Mouse (Mus musculus): ENCODE data around the gene Ppp1r35. TPM values are rescaled to one million over a fixed set of nuclear protein-coding genes. Genes with fewer than 3 reads are reported as not detected.
A peak's percentile ranks its signal among the peaks of the same experiment; 100 is the strongest.
"Not testable (repeated sequence)": the region's sequence is repeated elsewhere in the genome, so short reads cannot be mapped to it uniquely, and the experiment has no call there.

Ppp1r35 gene
- total RNA-seq, 2 experiments from 2014 or later: 10.7 to 12.3 TPM

- peak in 1 of 2 experiments; percentile 34 for DNase-seq
- intact Hi-C loops (cut with DNase I): no loop called here
Observed at GRCm38 (mm10) chr5:137749196-137749836, 29.3 kb upstream of the Ppp1r35 start.

GRCm38 (mm10) chr5:137750212-137750611 is 28.4 kb upstream of the Ppp1r35 start:
- intact Hi-C loops (cut with DNase I); DNase-seq: not testable (repeated sequence)

GRCm38 (mm10) chr5:137751221-137751887 is 27.3 kb upstream of the Ppp1r35 start:
- peak in 1 of 2 experiments; percentile 28 for DNase-seq
- intact Hi-C loops (cut with DNase I): no loop called here

GRCm38 (mm10) chr5:137751988-137752387 is 26.7 kb upstream of the Ppp1r35 start:
- DNase-seq: no peak
- intact Hi-C loops (cut with DNase I): no loop called here

GRCm38 (mm10) chr5:137753111-137753832 is 25.4 kb upstream of the Ppp1r35 start:
- intact Hi-C loops (cut with DNase I): no loop called here
- peak; percentile 32 to 40 for DNase-seq

- intact Hi-C loops (cut with DNase I): loop anchor here (5.0 kb wide), 1 partner anchor 168 kb away; no protein-coding TSS in a partner anchor
- no peak for DNase-seq
Observed at GRCm38 (mm10) chr5:137755425-137755824, 23.2 kb upstream of the Ppp1r35 start.

GRCm38 (mm10) chr5:137756106-137756505 is 22.5 kb upstream of the Ppp1r35 start:
- intact Hi-C loops (cut with DNase I): loop anchor here (2.0 to 5.0 kb wide), 2 partner anchors 15 to 169 kb away; partner anchors contain the start of gene Nyap1
- no peak for DNase-seq

GRCm38 (mm10) chr5:137756882-137757661 is 21.6 kb upstream of the Ppp1r35 start:
- intact Hi-C loops (cut with DNase I): loop anchor here (1.0 to 5.0 kb wide), 3 partner anchors 16 to 170 kb away; partner anchors contain the start of gene Nyap1

GRCm38 (mm10) chr5:137757887-137758286 is 20.8 kb upstream of the Ppp1r35 start:
- intact Hi-C loops (cut with DNase I): loop anchor here (1.0 to 5.0 kb wide), 3 partner anchors 17 to 171 kb away; partner anchors contain the start of gene Nyap1
- peak; percentile 44 to 47 for DNase-seq

More at GRCm38 (mm10) chr5:137756882-137757661, 21.6 kb upstream of the Ppp1r35 start:
- peak; percentile 87 to 91 for DNase-seq

GRCm38 (mm10) chr5:137758921-137759534 is 19.6 kb upstream of the Ppp1r35 start:
- DNase-seq: no peak
- intact Hi-C loops (cut with DNase I): loop anchor here (5.0 kb wide), 1 partner anchor 172 kb away; no protein-coding TSS in a partner anchor

- peak; percentile 84 to 87 for DNase-seq
- intact Hi-C loops (cut with DNase I): loop anchor here (1.0 to 5.0 kb wide), 3 partner anchors 103 to 278 kb away; no protein-coding TSS in a partner anchor
Observed at GRCm38 (mm10) chr5:137759971-137760412, 18.7 kb upstream of the Ppp1r35 start.

GRCm38 (mm10) chr5:137764609-137765340 is 13.9 kb upstream of the Ppp1r35 start:
- DNase-seq: no peak
- intact Hi-C loops (cut with DNase I): loop anchor here (5.0 kb wide), 1 partner anchor 282 kb away; no protein-coding TSS in a partner anchor

- DNase-seq: no peak
- intact Hi-C loops (cut with DNase I): no loop called here
Observed at GRCm38 (mm10) chr5:137766270-137766669, 12.4 kb upstream of the Ppp1r35 start.

- DNase-seq: no peak
- intact Hi-C loops (cut with DNase I): no loop called here
Observed at GRCm38 (mm10) chr5:137768475-137768874, 10.2 kb upstream of the Ppp1r35 start.

GRCm38 (mm10) chr5:137770709-137771108 is 7.9 kb upstream of the Ppp1r35 start:
- intact Hi-C loops (cut with DNase I): no loop called here
- no peak for DNase-seq

- no peak for DNase-seq
- intact Hi-C loops (cut with DNase I): no loop called here
Observed at GRCm38 (mm10) chr5:137772755-137773154, 5.9 kb upstream of the Ppp1r35 start.

- intact Hi-C loops (cut with DNase I): loop anchor here (5.0 kb wide), 1 partner anchor 438 kb away; no protein-coding TSS in a partner anchor
- DNase-seq: no peak
Observed at GRCm38 (mm10) chr5:137775587-137776290, 2.9 kb upstream of the Ppp1r35 start.

GRCm38 (mm10) chr5:137776408-137776918 is 2.2 kb upstream of the Ppp1r35 start:
- DNase-seq: no peak

More at GRCm38 (mm10) chr5:137776408-137776918, 2.2 kb upstream of the Ppp1r35 start:
- intact Hi-C loops (cut with DNase I): loop anchor here (5.0 kb wide), 1 partner anchor 439 kb away; no protein-coding TSS in a partner anchor

All from heart, postnatal 36 days (tissue).